Mouse (Mus musculus): ENCODE measurements around the gene Atrnl1.
"Not testable (repeated sequence)": the region's sequence is repeated elsewhere in the genome, so short reads cannot be mapped to it uniquely, and the experiment has no call there.

Gene Atrnl1

GRCm38 (mm10) chr19:57961738-57962640, 351.2 kb downstream of the Atrnl1 start:
- in situ Hi-C loops (cut with MboI): no loop called here

GRCm38 (mm10) chr19:57963874-57964273, 353.0 kb downstream of the Atrnl1 start:
- in situ Hi-C loops (cut with MboI): no loop called here

DNA sequence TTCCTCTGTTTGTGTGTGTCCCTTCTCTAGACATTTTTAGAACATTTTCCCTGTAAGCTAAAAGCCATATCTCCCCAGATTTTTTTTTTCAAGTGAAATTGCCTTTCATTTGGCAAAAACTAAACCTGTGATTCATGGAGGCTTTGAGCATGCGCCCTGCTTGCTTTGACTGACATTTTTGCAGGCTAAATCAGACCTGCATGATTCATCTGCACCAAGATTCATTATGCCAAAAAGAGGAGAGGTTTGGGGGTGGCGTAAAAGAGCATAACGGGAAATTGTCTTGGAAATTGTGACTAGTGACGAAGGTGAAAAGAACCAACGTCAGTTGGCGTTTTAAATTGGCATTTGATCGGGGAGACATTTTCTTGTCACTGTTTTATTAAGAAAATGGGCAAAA, 358.9 kb downstream of the Atrnl1 start:
- in situ Hi-C loops (cut with MboI): no loop called here

DNA sequence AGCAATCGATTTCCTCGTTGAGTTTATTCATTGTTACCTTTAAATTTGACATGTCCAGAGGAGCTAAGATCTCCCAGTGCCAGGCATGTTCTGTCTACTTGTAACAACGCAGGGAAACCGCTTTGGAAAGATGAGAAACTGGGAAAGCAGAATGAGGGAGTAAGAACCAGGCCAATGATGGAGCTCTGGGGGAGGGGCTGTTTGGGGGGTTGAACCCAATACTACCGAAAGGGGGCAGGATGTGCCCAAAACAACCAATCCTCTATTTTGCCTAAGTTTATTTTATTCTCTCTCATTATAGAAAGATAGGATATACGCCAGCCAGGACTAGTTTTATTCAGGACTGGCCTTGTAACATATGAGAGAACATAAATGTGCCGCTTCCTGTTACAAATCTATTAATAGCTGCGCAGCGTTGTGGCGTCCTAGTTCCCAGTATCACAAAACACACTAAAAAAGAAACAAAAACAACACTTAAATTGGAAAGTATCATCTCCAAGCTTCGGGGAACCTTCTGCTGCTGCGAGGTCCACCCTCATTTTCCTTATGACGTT, 359.6 kb downstream of the Atrnl1 start:
- in situ Hi-C loops (cut with MboI): no loop called here

- in situ Hi-C loops (cut with MboI): no loop called here
These were observed 364.4 kb downstream of the Atrnl1 start for GRCm38 (mm10) chr19:57975201-57975600.

DNA sequence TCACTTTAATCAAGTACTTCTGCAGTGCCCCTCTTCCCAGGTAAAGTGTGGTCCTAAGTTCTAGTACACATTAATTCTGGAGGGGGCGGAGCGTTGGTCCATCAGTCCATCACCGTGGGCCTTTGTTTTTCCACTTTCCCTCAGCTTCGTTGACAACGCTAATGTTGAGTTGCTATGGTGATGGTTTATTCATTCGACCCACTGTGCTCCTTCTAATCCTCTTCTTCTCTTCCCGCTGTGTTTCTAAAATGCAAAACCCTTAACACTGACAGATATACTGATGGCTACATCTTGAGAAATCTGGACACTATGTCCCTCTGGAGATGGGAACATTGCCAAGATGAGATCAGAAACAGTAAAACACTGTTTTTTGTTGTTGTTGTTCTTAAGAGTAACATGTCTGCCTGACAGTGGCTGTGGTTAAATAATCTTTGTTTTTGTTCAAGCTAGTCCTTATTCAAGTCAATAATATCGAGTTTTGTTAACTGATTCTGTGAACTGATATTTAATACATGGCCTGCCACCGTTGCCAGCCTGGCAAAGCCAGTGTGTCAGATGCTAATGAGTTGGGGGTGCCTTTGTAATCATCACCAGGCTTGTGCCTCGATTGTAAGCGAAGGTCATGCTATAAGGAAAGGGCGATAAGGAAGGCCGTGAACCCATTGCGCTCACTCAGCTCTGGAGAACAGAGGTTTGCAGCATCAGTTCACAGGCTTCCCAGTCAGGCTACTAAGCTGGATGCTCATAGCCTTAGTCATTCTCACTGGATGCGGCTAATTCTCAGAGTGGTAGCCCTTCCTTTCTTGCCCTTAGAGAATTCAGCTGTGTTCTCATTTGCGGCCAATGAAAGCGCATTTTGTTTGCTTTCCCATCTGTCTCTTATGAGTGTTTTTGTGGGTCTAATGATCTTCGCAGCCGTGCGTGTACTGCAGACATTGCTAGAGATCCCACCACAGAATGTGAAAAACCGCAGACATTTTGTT, 375.4 kb downstream of the Atrnl1 start:
- in situ Hi-C loops (cut with MboI): no loop called here

DNA sequence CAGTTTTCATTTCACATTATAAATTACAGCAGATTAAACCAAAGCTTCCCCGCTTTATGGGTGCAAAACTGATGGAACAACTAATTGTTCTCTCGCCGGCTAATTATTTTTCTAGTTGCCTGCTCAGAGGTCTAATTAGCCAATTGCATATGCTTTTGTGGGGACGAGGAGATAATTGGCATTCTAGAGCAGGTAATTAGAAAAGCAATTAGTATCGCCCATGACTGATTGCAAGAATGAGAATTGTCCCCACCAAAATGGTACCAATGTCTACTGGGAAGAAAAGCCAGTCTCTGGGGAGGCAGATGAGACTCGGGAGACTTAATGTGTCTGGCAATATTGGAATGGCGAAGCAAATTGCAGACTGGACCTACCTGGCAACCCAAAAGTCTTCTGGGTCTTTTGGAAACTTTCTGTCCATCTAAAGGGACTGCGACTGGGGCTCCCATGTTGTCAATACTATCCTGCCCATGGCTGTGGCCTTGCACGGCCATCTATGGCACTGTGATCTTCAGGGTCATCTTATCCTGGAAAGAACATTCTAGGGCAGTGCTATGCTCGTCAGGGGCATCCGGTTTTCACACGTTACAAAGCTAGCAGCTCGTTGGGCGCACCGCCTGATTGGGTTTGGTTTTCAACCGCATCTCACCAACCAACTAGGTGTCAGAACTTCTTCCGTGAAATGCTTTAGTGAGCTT, 377.0 kb downstream of the Atrnl1 start:
- in situ Hi-C loops (cut with MboI): no loop called here

DNA sequence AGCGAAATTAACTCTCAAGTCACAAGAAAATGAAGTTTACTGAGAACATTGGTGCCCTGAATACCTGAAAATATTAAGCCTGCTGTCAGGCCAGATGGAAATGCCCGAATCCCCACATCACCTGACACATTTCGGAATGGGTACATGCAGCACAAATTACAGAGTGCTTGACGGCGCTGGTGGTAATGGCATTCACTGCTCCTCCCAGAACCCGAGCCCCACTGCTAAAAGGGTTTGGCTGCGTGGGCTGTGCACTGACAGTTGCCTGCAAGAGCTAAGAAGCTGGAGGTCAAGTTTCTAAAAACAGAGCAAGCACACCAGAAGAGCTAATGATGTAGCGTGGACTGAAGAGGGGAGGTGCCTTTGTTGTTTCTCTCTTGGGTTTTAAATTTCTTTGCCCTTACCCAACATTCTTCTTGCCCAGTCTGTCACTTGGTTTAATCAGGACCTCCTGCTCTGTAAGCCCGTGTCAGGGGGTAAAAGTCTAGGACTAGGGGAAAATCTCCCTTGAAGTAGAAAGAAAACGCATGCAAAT, 377.8 kb downstream of the Atrnl1 start:
- in situ Hi-C loops (cut with MboI): no loop called here

GRCm38 (mm10) chr19:57991099-57991760, 380.4 kb downstream of the Atrnl1 start:
- in situ Hi-C loops (cut with MboI): no loop called here

DNA sequence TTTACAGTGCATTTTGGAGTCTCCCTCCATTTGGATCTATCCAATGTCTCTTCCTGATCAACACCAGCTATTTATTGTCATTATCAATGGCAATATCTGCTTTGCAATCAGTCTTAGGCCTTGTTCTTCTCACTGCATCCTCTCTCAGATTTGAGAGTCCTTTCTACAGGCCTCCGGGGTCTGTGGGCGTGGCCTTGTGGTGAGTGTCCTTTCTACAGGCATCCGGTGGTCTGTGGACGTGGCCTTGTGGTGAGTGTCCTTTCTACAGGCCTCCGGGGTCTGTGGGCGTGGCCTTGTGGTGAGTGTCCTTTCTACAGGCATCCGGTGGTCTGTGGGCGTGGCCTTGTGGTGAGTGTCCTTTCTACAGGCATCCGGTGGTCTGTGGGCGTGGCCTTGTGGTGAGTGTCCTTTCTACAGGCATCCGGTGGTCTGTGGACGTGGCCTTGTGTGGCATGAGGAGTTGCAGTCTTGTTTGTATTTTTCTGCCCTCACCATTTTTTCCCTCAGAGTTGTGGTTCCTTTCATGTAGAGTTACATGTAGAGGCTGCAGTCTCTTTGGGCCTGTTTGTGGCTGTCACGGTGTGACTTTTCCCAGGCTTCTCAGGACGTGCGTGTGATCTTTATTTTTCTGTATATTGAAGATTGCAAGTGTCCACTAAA, 383.5 kb downstream of the Atrnl1 start:
- in situ Hi-C loops (cut with MboI): not testable (repeated sequence)

- in situ Hi-C loops (cut with MboI): no loop called here
These were observed 384.2 kb downstream of the Atrnl1 start for GRCm38 (mm10) chr19:57995015-57995414.

- in situ Hi-C loops (cut with MboI): no loop called here
These were observed 387.1 kb downstream of the Atrnl1 start for GRCm38 (mm10) chr19:57997961-57998360.

- in situ Hi-C loops (cut with MboI): no loop called here
These were observed 400.8 kb downstream of the Atrnl1 start for GRCm38 (mm10) chr19:58011636-58012035.

- in situ Hi-C loops (cut with MboI): no loop called here
These were observed 404.9 kb downstream of the Atrnl1 start for GRCm38 (mm10) chr19:58015741-58016140.

- in situ Hi-C loops (cut with MboI): no loop called here
These were observed 406.0 kb downstream of the Atrnl1 start for GRCm38 (mm10) chr19:58016561-58017453.

DNA sequence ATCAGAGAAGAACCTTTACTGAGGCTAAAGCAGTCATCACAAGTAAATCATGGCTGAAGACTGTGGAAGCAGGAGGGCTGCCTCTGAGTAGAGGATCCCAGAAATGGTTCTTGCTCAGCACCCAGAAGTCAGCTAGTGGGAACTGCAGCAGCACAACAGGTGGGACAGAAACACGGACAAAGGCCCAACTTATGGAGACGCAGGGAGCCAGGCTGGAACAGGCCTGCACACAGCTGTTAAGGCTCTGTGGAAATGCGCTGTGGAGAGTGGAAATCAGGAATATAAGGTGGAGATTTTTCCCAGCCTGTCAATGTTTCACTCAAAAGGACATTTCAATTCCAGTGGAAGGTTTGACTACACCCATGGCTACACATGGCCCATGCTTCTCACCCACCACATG, 406.6 kb downstream of the Atrnl1 start:
- in situ Hi-C loops (cut with MboI): no loop called here

DNA sequence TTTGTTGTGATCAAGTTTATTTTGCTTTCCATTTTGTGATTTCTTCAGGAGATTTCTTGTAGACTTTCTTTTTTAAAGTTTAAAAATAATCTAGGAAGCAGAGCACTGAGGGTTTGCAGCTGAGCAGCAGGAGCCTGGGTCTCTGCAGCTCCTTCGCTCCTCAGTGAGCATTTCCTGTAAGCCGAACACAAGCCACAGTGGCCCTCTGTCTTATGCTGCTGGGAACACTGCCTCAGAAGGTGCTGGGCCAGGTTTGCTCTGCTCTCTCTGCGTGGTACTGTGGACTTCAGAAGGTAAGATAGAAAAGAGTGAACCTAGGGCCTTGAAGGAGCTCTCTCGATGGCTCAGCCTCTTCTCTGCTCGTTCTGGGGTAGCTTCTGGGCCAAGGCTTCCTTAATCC, 407.9 kb downstream of the Atrnl1 start:
- in situ Hi-C loops (cut with MboI): no loop called here

GRCm38 (mm10) chr19:58021514-58022284, 410.9 kb downstream of the Atrnl1 start:
- in situ Hi-C loops (cut with MboI): no loop called here
